Mouse (Mus musculus): ENCODE data around the gene St8sia1.

The St8sia1 gene

DNA sequence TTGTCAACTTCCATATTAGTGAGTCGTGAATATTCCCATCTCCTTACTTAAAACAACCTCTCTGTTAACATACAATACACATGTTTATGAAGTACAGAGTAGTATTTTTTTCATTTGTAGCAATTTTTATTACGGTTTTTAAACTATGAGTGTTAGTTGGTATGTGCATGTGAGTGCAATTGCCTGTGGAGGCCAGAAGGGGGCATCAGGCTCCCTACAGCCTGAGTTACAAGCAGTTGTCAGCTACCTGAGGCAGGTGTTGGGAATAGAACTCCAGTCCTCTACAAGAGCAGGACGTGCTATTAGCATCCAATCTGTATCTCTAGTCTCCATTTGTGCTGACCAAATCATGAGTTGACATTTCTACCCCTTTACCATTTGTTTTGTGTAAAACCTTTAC is 19.8 kb downstream of the St8sia1 start:
- no peak for DNase-seq (ENCODE audit: low spot score)

DNA sequence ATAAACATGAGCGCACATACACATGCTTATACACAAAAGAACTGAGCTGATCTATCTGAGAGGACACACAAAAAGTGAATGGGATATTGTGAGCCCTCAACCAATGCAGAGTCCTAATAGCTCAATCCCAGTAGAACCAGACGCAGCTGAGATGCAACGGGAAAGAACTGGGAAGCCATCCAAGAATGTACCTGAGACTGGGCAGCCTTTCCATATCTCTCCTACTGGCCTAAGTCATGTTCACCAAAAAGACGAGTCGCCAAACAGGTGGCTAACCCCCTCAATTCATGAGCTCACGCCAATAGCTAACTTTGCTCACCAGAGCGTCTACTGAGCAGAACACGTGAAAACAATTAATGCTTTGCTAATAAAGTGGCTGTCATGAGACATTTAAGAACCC is 20.8 kb downstream of the St8sia1 start:
- no peak for DNase-seq (ENCODE audit: low spot score)

DNA sequence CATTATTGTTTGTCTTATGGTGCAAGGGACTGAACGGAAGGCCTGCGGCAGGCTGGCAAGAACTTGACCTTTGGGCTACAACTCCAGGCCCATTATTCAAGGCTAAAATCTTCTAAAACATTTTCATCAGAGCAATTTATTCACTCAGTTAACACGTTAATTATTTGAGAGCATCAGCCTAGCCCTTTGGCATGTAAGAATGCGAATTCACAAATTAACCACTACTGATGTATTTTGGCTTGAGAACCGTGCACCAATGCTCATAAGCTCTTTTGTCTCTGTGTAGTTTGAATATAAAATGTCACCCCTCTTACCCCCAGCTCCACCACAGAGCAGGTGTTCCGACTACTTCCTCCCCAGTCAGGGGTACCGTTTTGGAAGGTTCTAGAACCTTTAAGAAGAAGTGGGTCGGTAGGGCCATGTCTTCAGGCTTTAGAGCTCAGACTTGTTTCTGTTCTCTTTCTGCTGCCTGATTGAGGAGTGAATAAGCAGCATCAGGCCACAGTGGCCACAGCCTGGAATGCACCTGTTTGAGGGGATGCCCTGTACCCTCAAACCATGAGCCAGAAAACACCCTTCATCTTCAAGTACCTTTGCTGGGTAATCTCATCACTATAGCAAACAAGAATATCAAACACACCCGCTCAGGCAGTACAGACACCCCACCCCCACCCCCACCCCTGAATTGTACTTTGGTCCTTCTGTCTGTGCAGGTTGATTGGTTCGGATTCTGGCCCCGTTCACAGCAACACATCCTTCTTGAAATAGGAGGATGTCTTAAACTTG is 22.5 kb downstream of the St8sia1 start:
- no peak for DNase-seq (ENCODE audit: low spot score)

DNA sequence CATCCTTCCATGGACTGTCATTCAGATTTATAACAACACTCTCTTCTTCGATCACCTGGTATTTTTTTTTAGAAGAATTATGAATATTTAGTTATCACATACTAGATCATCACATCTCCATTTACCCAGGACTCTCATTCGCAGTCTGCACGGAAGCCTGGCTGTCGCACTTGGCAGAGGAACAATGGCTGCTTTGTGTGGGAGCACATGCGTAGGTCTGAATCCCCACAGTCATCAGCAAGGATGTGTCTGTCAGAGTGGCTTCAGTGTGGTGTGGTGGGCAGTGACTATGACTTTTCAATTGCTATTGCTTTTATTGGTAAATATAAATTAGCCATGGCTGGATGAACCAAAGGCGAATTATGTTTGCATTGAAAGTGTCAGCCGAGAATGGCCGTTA is 23.2 kb downstream of the St8sia1 start:
- DNase-seq (ENCODE audit: low spot score) = no peak

DNA sequence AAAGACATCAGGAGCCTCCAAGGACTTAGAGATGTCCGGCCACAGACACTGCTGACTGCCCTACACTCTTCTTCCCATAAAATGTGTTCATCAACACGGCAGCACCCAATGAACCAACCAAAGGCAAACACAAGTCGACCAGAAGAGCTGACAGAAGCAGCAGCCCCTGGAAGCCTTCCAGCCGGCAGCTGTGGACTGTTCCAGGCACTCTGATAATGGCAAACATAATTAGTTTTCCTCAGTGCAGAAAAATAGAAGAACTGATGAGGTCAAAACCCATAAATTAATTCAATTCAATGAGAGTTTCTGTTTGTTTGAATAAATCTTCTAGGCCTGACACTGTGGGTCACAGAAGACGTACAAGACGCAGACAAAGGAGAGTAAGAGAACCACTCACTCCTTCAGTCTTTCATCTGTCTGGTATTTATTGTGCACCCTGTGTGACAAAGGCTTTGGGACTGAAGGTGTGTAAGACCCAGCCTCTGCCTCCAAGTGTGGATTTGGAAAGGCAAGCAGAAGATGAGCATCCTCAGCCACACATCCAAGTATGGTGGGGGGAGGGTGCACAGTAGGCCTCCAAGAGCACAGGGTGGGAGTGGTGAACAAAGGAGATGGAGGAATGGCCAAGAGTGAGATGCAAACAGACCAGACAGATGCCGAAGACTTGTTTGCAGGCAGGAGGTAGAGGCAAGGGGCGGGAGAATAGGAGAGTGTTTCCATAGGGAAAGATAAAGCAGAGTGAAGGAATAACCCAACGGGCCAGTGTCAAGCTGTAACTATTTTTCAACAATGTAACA is 25.5 kb downstream of the St8sia1 start:
- DNase-seq (ENCODE audit: low spot score) = peak; percentile 19

DNA sequence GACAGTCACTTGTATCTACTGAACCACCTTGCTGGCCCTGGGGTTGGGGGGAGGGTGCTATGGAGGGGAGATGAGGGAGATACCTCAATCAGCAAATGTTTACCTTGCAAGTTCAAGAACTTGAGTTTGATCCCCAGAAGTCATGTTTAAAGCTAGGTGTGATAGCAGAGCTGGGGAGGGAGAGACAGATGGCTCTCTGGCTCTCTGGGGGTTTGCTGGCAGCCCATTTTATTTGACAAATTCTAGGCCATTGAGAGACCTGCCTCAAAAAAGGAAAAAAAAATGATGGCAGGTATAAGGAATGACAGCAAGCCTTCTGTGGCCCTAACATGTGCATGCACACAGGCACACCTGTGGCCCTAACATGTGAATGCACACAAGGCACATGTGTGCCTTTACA is 26.2 kb downstream of the St8sia1 start:
- DNase-seq (ENCODE audit: low spot score) = no peak

DNA sequence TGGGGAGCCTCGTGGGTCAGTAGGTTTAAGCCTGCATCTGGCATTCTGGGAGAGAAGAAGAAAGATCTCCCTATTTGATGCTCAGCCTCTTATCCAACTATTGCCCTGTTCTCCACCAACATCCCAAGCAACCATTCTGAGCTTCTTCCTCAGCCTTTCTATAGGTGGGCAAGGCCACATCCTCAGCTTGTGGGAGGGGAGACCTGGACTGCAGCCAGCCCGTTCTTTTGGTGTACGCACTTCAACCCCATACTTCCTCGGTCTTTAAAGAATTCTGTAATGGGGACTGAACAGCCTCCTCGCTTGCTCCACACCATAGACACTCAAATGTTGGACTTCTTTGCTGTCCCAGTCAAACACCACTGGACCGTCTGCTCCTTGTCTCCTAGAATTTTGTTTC is 31.7 kb downstream of the St8sia1 start:
- DNase-seq (ENCODE audit: low spot score) = no peak

DNA sequence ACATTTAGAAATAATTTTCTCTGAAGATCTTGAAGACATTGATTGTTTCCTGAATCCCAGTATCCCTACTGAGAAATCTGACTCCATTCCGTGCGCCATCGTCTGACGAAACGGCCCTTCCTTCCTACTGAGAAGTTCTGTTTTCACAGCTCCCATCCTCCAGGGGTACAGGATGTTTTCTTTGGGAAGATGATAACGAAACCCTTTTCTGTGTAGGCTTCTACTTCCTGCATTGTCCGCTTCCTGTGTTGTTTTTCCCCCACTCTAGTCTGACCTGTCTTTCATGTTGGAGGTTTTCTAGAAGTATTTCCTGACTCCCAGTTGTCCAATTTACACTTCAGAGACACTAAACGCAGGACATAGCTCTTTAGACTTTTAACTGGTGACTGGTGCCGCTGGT is 32.1 kb downstream of the St8sia1 start:
- peak; percentile 24 for DNase-seq (ENCODE audit: low spot score)

DNA sequence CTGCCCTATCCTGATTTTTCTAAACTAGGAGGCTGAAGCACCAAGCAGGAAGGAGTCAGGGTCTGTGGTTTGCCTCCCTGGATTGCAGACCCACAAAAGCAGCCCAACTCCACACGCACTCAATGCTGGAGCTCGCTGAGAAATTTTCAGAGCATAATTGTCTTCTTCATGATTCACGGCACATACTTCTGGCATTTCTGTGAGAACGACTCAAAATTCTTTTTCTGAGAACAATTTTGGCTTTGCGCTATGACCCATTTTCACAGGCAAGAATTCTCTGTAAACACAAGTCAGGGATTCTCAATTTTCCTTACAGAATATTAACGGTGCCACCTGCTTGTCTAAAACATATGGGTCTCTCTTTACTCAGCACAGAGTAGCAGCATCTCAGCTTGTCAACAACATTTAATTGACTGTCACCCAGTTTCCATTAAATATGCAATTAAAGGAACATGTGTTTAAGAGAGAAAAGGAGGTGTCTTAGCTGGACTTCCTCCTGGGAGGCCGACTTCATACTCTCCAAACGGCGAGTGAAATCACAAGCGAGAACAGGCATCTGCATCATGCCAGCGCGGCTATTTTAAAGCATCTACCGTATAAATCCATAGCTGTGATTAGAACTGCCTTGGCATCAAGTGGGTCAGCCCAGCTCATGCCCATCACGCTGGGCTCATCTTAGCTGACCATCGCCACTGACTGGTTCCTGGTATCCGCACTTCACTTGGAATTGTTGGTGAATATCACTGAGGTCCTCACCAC is 35.5 kb downstream of the St8sia1 start:
- DNase-seq (ENCODE audit: low spot score) = no peak

DNA sequence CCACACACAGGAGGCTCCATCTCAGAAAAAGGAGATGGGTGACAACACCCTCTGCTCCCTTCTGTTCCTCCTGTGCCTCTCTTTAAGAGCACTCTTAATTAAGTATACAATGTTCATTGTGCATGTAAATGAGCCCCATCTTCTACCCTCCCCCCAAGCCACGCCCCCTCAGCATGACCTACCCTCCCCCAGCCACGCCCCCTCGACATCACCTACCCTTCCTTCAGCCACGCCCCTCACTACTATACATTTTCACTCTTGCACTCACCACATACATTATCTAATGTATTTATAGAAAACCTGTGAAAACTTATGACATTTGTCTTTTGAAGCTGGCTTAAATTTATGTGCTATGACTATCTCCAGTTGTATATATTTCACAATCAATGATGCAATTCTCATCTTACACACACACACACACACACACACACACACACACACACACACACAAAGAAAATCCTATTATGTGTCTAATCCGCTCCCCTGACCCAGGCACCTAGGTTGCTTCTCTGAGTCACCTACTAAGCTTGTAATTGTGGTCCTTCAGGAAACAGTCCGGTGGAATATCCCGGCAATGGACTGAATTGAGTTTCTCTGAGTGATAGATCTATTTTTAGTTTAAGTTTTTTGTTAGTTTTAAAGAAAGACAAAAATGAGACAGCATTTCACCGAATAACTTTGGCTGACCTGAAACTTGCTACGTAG is 37.2 kb downstream of the St8sia1 start:
- no peak for DNase-seq (ENCODE audit: low spot score)

DNA sequence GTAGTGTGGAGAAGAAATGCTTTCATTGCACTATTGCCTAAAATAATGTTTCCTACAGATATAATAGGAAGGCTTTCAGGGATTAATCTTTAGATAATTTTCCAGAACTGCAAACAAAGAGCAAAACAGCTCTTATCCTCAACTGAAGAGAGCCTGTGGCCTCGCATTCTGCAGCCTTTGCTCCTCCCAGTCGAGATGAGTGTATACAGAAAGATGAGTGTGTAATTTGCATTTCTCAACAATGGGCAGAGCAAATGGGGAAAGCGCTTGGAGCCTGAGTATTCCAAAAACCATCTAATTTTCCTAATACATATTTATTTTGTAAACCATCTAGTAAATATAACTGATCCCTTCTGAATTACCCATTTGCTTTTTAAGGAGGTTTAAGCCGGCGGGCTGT is 38.3 kb downstream of the St8sia1 start:
- no peak for DNase-seq (ENCODE audit: low spot score)

DNA sequence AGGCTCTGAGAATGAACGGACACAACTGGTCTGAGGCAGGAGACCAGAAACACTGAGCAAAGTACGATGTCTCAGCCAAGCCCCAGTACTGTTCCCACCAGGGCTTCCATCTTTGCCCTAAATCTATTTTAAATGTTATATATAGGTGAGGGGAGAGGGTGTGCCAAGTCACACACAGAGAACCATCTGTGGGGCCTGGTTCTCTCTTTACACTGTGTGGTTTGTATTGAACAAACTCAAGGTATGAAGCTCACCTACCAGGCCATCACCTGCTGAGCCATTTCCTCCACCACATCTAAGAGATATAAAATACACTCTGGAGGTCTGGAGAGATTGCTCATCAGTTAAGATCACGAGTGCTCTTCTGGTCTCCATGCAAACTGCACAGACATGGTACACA is 38.9 kb downstream of the St8sia1 start:
- DNase-seq (ENCODE audit: low spot score) = no peak

DNA sequence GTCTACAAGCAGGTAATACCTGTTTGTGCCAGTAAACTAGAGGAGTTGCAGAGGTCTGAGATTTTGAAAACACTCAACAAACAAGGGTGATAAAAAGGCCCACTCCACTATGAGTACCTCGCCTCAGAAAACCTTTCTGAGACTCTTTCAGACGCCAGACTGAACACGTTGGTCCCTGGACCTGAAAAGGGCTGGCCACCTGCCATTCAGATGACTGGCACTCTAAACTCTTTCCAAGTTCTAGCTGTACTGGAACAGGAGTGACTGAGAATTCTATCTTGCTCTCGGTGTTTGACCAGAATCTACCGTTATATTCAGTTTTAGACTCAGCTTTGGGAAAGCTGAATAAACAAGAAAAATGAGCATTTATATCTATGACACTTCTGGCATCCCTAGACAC is 43.4 kb downstream of the St8sia1 start:
- no peak for DNase-seq (ENCODE audit: low spot score)

DNA sequence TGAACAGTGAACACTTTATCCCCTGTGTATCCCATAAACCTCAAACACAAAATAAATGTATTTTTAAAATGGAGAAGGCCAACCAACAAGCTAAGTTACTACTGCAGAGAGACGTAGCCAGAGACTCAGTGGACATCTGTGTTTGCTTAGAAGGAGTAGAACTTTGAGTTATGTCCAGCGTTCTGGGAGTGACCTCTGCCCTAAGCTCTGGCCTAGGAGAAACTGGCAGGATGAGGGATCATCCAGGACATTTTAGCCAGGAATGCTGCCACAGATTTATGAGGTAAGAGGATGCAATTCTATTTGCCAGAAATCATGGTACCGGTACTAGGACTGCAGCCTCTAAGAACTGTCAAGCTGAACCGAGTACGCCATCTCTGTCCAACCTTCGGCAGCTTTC is 45.6 kb downstream of the St8sia1 start:
- DNase-seq (ENCODE audit: low spot score) = peak; percentile 50

DNA sequence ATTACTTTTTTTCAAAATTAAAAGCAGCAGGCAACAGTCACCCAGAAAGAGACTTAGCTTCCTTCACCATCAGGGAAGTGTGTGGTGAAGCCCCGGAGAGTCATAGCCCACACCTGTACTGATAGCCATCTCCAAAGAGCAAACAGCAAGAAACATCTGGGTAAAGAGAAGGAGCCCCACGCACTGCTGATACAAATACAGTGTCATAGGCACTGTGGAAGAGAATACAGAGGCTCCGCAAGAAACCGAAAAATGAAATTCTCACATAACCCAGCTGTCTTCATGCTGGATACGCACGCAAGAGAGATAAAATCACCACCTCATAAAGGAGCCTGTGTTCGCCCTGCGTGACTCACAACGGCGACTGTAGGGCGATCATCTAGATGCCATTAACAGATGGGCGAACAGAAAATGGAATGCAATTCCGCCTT is 46.8 kb downstream of the St8sia1 start:
- DNase-seq (ENCODE audit: low spot score) = no peak

DNA sequence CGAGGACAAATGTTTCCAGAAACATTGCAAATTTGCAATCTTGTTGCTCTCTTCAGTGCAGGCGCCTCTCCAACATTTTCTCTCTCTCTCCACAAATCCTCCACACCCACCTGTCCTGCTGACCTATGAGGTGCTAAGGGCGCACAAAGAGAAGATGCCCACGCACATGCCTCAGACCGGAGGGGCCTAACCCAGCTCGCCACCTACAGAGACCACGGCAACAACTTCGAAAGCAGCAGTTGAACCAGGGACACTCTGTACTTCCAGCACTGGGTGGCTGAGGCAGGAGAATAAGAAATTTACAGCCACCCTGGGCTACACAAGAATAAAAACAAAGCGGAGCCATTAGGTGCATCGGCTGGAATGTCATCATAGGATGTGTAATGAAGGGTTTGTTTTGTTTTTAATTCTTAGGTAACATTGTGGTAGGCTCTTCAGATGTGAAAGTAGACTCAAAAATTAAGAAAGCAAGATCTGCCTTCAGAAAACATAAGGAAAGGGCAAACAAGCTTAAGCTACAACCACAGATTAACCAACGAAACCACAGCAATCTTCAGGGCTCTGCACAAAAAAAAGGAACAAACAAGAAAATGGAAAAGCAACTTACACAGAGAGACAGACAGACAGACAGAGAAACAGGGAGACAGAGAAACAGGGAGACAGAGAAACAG is 47.8 kb downstream of the St8sia1 start:
- no peak for DNase-seq (ENCODE audit: low spot score)

DNA sequence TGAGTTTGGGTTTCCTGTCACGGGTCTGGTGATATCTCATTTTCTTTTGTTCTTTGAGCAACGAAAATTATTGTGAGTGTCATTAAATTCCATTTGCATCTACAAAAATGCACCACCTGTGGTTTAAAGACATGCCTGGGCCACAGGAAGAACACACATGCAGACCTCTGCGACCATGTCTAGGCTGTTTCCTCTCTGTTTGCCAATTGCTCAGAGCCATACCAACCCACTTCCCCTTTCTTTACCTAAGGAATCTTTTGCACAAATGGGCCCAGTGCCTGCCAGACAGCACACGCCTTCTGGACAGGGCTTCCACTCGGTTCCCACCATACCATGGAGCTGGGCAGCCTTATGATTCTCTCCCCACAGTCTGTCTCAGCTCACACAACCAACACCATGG is 48.8 kb downstream of the St8sia1 start:
- DNase-seq (ENCODE audit: low spot score) = no peak

DNA sequence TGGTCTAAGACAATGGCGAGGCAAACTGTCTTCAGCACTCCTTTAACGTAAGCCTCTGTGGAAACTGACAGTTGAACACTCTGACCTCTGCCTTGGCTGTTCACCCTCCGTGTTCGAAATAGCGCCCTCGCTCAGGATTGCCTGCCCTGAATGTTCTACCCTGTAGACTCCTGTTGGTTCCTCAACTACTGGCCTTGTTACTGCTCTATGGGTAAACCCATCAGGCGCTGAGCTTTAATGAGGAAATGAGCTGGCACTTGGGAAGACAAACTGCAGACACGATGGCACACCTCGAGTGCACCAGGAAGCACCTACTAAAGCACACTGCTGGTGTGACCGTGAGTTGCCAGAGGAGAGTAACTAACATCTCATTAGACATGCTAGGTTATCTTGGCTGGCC is 49.6 kb downstream of the St8sia1 start:
- no peak for DNase-seq (ENCODE audit: low spot score)

DNA sequence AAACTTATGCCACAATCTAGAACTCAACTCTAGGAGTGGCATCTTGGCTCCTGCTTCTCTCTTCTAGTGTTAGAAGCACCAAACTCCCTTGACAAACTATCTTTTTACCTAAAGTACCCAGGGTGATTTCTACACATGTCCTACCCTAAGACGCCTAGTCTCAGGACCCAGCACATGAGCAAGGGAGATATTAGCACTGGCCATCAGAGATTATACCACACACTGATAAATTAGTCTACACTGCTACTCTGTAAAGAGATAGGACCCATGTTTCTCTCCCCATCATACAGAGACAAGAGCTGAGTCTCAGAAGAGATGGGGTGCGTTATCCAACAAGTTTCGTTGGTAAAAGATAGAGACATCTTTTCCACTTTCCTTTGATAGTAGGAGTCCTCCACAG is 53.0 kb downstream of the St8sia1 start:
- no peak for DNase-seq (ENCODE audit: low spot score)

DNA sequence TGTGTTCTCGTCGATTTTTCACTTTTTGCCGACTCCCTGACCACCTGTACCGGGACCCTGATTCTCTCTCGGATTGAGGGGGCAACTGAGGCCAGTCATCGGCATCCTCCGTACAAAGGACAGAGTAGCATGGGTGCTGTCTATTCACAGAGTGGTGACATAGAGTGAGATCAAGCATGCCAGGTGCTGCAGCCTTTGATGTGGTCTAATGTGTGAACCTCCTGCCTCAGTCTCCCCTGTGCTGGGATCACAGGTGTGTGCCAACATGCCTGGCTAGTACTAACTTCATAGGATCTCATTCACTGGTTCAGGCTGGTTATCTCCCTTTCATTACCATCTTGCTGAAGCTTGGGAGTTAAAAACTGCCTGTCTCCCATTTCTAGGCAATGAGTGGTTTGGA is 53.5 kb downstream of the St8sia1 start:
- DNase-seq (ENCODE audit: low spot score) = no peak

DNA sequence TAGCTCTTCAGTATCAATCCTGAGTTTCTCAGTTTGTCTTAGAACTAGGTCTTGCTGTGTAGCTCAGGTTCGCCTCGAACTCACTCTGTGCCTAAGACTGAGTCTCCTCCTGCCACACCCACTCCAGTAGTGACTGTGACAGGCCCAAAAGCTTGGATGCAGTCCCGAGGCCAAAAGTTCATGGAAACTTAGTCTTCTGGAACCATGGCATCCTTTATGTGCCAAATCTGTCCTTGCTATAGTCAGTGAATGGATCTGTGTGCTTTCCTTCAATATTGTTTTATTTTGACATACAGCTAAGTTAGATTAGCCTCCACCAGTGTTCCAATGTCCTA is 54.5 kb downstream of the St8sia1 start:
- no peak for DNase-seq (ENCODE audit: low spot score)
